Mouse (Mus musculus) liver, postnatal 0 days (tissue): ENCODE results near the gene Ralgps1.

Experiments used
- CTCF ChIP-seq: sonication (generic); IDR thresholded peaks from 2 replicates; pipeline ENCODE4 v1.5.1; 2016; ENCODE audit warnings: antibody characterized with exemption, low read depth
- EP300 ChIP-seq: IDR thresholded peaks from 2 replicates; pipeline ENCODE4 v1.6.1; 2016; ENCODE audit warnings: antibody characterized with exemption, low read depth, mild to moderate bottlenecking

GRCm38 (mm10) chr2:33306565-33306964, 64.7 kb downstream of the Ralgps1 start:
- TF ChIP-seq CTCF (no peak), EP300 (no peak)
